Mouse (Mus musculus) thymus, adult 2 months (tissue): ENCODE results near the gene Rab17.

Experiments
- CTCF ChIP-seq: fragments of 200-500 bp; IDR thresholded peaks from 2 replicates; pipeline ENCODE4 v1.5.1; 2012; ENCODE audit warnings: mild to moderate bottlenecking, control low read depth, low read length, moderate library complexity, borderline replicate concordance; ENCODE audit not compliant: control insufficient read depth, poor library complexity, insufficient read depth; ENCODE audit errors: extremely low read depth
- POLR2A ChIP-seq: fragments of 200-500 bp; IDR thresholded peaks from 2 replicates; pipeline ENCODE4 v1.6.1; 2012; ENCODE audit warnings: mild to moderate bottlenecking, low read length, control low read depth, moderate library complexity; ENCODE audit not compliant: control insufficient read depth, poor library complexity, insufficient read depth; ENCODE audit errors: extremely low read depth

- TF ChIP-seq CTCF (no peak), POLR2A (no peak)
These were observed 11.9 kb upstream of the Rab17 start for GRCm38 (mm10) chr1:90981346-90981745.
